Mouse (Mus musculus) lung, postnatal 0 days (tissue): ENCODE measurements around the gene Gm11554.
"Not testable (repeated sequence)": the region's sequence is repeated elsewhere in the genome, so short reads cannot be mapped to it uniquely, and the experiment has no call there.

Source experiments
- CTCF ChIP-seq: IDR thresholded peaks from 2 replicates; pipeline ENCODE4 v1.5.1; 2016; ENCODE audit warnings: antibody characterized with exemption, mild to moderate bottlenecking
- EP300 ChIP-seq: IDR thresholded peaks from 2 replicates; pipeline ENCODE4 v1.6.1; 2016; ENCODE audit warnings: antibody characterized with exemption, mild to moderate bottlenecking, control low read depth

- TF ChIP-seq CTCF, EP300: not testable (repeated sequence)
Observed at GRCm38 (mm10) chr11:99809792-99810191, 5.5 kb upstream of the Gm11554 start, which contains the start of gene Krtap4-13.
